Mouse (Mus musculus) neural tube, embryonic 14.5 days (tissue): ENCODE results near the gene Agrn. TPM values are rescaled to one million over a fixed set of nuclear protein-coding genes. Genes with fewer than 3 reads are reported as not detected.
A peak's percentile ranks its signal among the peaks of the same experiment; 100 is the strongest.

ENCODE experiments used
- ATAC-seq: fragments of 200-750 bp; cut with Nextera tagmentation; 2 replicates; pipeline ENCODE4 v1.8.0; 2017; ENCODE audit warnings: low read depth, mild to moderate bottlenecking, moderate TSS enrichment, moderate library complexity
- H3K27ac ChIP-seq: fragments of 300-500 bp; sonication (generic); 2 replicates; pipeline ENCODE4 v1.5.1; 2014; ENCODE audit warnings: low read depth, mild to moderate bottlenecking, control low read depth, low read length, moderate library complexity, mixed read lengths
- H3K27me3 ChIP-seq: fragments of 300-500 bp; sonication (generic); 2 replicates; pipeline ENCODE4 v1.6.1; 2014; ENCODE audit warnings: low read length; ENCODE audit not compliant: control insufficient read depth, insufficient read depth
- H3K36me3 ChIP-seq: fragments of 300-500 bp; sonication (generic); 2 replicates; pipeline ENCODE4 v1.6.1; 2014; ENCODE audit warnings: low read length, mixed read lengths; ENCODE audit not compliant: control insufficient read depth, insufficient read depth
- H3K4me1 ChIP-seq: fragments of 300-500 bp; sonication (generic); 2 replicates; pipeline ENCODE4 v1.6.1; 2014; ENCODE audit warnings: low read length; ENCODE audit not compliant: control insufficient read depth, insufficient read depth
- H3K4me2 ChIP-seq: fragments of 300-500 bp; sonication (generic); 2 replicates; pipeline ENCODE4 v1.6.1; 2014; ENCODE audit warnings: mild to moderate bottlenecking, low read depth, low read length, control low read depth
- H3K4me3 ChIP-seq: fragments of 300-500 bp; sonication (generic); 2 replicates; pipeline ENCODE4 v1.5.1; 2014; ENCODE audit warnings: low read depth, low read length, control low read depth, mixed read lengths
- H3K9ac ChIP-seq: fragments of 300-500 bp; sonication (generic); replicated peaks from 2 replicates; pipeline ENCODE4 v1.6.1; 2014; ENCODE audit warnings: low read depth, mild to moderate bottlenecking, control low read depth, low read length, mixed read lengths
- H3K9me3 ChIP-seq: fragments of 300-500 bp; sonication (generic); 2 replicates; pipeline ENCODE4 v1.6.1; 2016; ENCODE audit warnings: low read length; ENCODE audit not compliant: control insufficient read depth
- WGBS: fragments of 180-500 bp; shearing (Covaris S2); extraction: QIAGEN DNeasy Blood & Tissue Kit; methylation state at CpG from one replicate; pipeline ENCODE4 v1.1.7; 2014; 5-methylcytosine and 5-hydroxymethylcytosine counted together
- polyA plus RNA-seq: library from polyadenylated mRNA; unstranded; fragments of >200 nt; fragmentation: Nextera tagmentation; extraction: Ambion mirVana; gene quantifications from 2 replicates; pipeline ENCODE4 v1.2.1, GENCODE M21; 2014

The Agrn gene
- 100 and 136 TPM in 2 replicates for polyA plus RNA-seq

- H3K36me3 ChIP-seq = no peaks in the 10 kb centered on the region; the same call in 1 of the 2 replicates
- H3K4me2 ChIP-seq = peak within 1 kb of the TSS; percentile 68
- peak within 1 kb of the TSS; percentile 86 for H3K9ac ChIP-seq
- no peaks in the 10 kb centered on the region for H3K27me3 ChIP-seq
- WGBS = 0% methylated on average over 11 of the region's 88 CpGs
- H3K9me3 ChIP-seq = no peaks in the 10 kb centered on the region
- peaks cover 35% of the 10 kb centered on the region for H3K4me1 ChIP-seq
- peak within 1 kb of the TSS; percentile 87 for H3K4me3 ChIP-seq
- ATAC-seq = peak; percentile 76
- H3K27ac ChIP-seq = peak within 1 kb of the TSS; percentile 94
Measured at GRCm38 (mm10) chr4:156197131-156197828, at the start of gene Agrn. Gene Agrn (minus strand): TSS chr4:156197488.

- Histone ChIP-seq H3K27ac (no peak overlapping the region), H3K36me3 (peaks cover 45% of the 10 kb centered on the region), H3K4me3 (peak overlapping the region; percentile 87), H3K9me3 (no peaks in the 10 kb centered on the region), H3K27me3 (no peaks in the 10 kb centered on the region), H3K4me2 (peak overlapping the region; percentile 93), H3K9ac (peak overlapping the region; percentile 73; the same call in 1 of the 2 replicates), H3K4me1 (peaks cover 14% of the 10 kb centered on the region)
- no peak for ATAC-seq
- WGBS = 26% methylated on average over 55 of the region's 60 CpGs
Measured at GRCm38 (mm10) chr4:156236651-156237447, 39.6 kb upstream of the Agrn start.

GRCm38 (mm10) chr4:156235808-156236533 is 38.7 kb upstream of the Agrn start, which contains the start of gene Noc2l:
Gene Noc2l (plus strand): TSS chr4:156236010.
- Histone ChIP-seq H3K36me3 (peaks cover 43% of the 10 kb centered on the region), H3K27me3 (no peaks in the 10 kb centered on the region), H3K4me3 (peak within 1 kb of the TSS; percentile 87), H3K27ac (peak within 1 kb of the TSS; percentile 86), H3K4me2 (peak within 1 kb of the TSS; percentile 93), H3K4me1 (peaks cover 14% of the 10 kb centered on the region), H3K9me3 (no peaks in the 10 kb centered on the region), H3K9ac (peak within 1 kb of the TSS; percentile 73)
- WGBS = under 1% methylated on average over 72 of the region's 90 CpGs
- ATAC-seq = peak; percentile 88

GRCm38 (mm10) chr4:156235360-156235770 is 38.1 kb upstream of the Agrn start:
- H3K4me1 ChIP-seq = peaks cover 14% of the 10 kb centered on the region
- H3K27me3 ChIP-seq = no peaks in the 10 kb centered on the region
- peak; percentile 56 for ATAC-seq
- peak overlapping the region; percentile 84 for H3K27ac ChIP-seq
- H3K9me3 ChIP-seq = no peaks in the 10 kb centered on the region
- H3K9ac ChIP-seq = peak overlapping the region; percentile 73; the same call in 1 of the 2 replicates
- H3K4me2 ChIP-seq = peak overlapping the region; percentile 93
- under 1% methylated on average over 15 of the region's 15 CpGs for WGBS
- H3K36me3 ChIP-seq = peaks cover 42% of the 10 kb centered on the region
- H3K4me3 ChIP-seq = peak overlapping the region; percentile 87

- peaks cover 14% of the 10 kb centered on the region for H3K4me1 ChIP-seq
- peak within 1 kb of the TSS; percentile 87 for H3K4me3 ChIP-seq
- ATAC-seq = peak; percentile 61
- H3K9me3 ChIP-seq = no peaks in the 10 kb centered on the region
- WGBS = 0% methylated on average over 31 of the region's 48 CpGs
- peak within 1 kb of the TSS; percentile 93 for H3K4me2 ChIP-seq
- H3K27ac ChIP-seq = peak within 1 kb of the TSS; percentile 86
- peaks cover 38% of the 10 kb centered on the region for H3K36me3 ChIP-seq
- no peaks in the 10 kb centered on the region for H3K27me3 ChIP-seq
- H3K9ac ChIP-seq = peak within 1 kb of the TSS; percentile 73
Measured at GRCm38 (mm10) chr4:156234701-156235213, 37.5 kb upstream of the Agrn start, which contains the start of gene Plekhn1. Gene Plekhn1 (minus strand): TSS chr4:156234857.

- no peaks in the 10 kb centered on the region for H3K27me3 ChIP-seq
- no peak for ATAC-seq
- peak overlapping the region; percentile 93 for H3K4me2 ChIP-seq
- peak overlapping the region; percentile 68 for H3K9ac ChIP-seq
- peak overlapping the region; percentile 64 for H3K27ac ChIP-seq
- WGBS = 2% methylated on average over 17 of the region's 17 CpGs
- peaks cover 36% of the 10 kb centered on the region for H3K36me3 ChIP-seq
- H3K4me1 ChIP-seq = peaks cover 14% of the 10 kb centered on the region
- H3K9me3 ChIP-seq = no peaks in the 10 kb centered on the region
- H3K4me3 ChIP-seq = peak overlapping the region; percentile 87
Measured at GRCm38 (mm10) chr4:156234021-156234501, 36.8 kb upstream of the Agrn start.

- H3K27ac ChIP-seq = no peak overlapping the region
- no peak overlapping the region for H3K4me2 ChIP-seq
- no peaks in the 10 kb centered on the region for H3K27me3 ChIP-seq
- 0 out of 2 replicates have a peak overlapping the region, but pooled peaks have one; percentile 11 for H3K9ac ChIP-seq
- H3K9me3 ChIP-seq = no peaks in the 10 kb centered on the region
- 0 out of 2 replicates have a peak, but pooled peaks have one; percentile 20 for ATAC-seq
- no peak overlapping the region for H3K4me3 ChIP-seq
- peaks cover 4% of the 10 kb centered on the region for H3K4me1 ChIP-seq
- WGBS = 25% methylated on average over 12 of the region's 12 CpGs
- H3K36me3 ChIP-seq = peaks cover 25% of the 10 kb centered on the region
Measured at GRCm38 (mm10) chr4:156228393-156229024, 31.2 kb upstream of the Agrn start.
